In genomic region chr15:63614191-63614590, GRCm38 (mm10) we compare ENCODE assay signal across 17 mouse cellular contexts.
"Had no signal": no experiment of that assay in that cellular context is flagged by ENCODE, and none has a peak within 500 bp of the region (broad histone marks: within the 10 kb centered on the region; RNA-seq: fewer than 3 reads in every experiment).

No protein-coding gene starts in this region.

- H3K27ac ChIP-seq: kidney, postnatal 0 days; layer of hippocampus, adult 2 months; limb, embryonic 10.5 days; limb, embryonic 13.5 days; liver, embryonic 14.5 days; midbrain, embryonic 10.5 days had no signal

- H3K4me1 ChIP-seq: limb, embryonic 10.5 days; limb, embryonic 13.5 days; midbrain, embryonic 10.5 days had no signal

- DNase-seq: kidney, adult 2 months; kidney, postnatal 25 days; layer of hippocampus, adult 9-11 months; liver, postnatal 0 days; lung, embryonic 14.5 days; midbrain, embryonic 14.5 days; right cerebral cortex, adult 18-20 months; right cerebral cortex, postnatal 25 days; thymus, adult 18-20 months; thymus, postnatal 36 days had no signal

- H3K4me3 ChIP-seq: layer of hippocampus, adult 2 months; limb, embryonic 10.5 days; limb, embryonic 13.5 days; megakaryocyte, embryonic 14.5 days; midbrain, embryonic 10.5 days had no signal
